15 mouse cellular contexts compared by ENCODE assay signal in genomic region chr5:142156868-142157852, GRCm38 (mm10).
DNase-seq lines count a peak whose midpoint lies in the region; ATAC-seq and TF ChIP-seq lines count a peak whose summit lies in the region.
"Had no signal": no experiment of that assay in that cellular context is flagged by ENCODE, and none has a peak within 500 bp of the region (broad histone marks: within the 10 kb centered on the region; RNA-seq: fewer than 3 reads in every experiment).

No protein-coding gene starts in this region.

- peaks cover 8% of the 10 kb centered on the region; the same call in 1 of the 2 replicates for H3K4me1 ChIP-seq in hindbrain, embryonic 13.5 days (replicated peaks)
- H3K4me1 ChIP-seq in hindbrain, embryonic 11.5 days (replicated peaks; ENCODE audit: control insufficient read depth, insufficient read depth, low read length), result no peaks in the 10 kb centered on the region
- no peaks in the 10 kb centered on the region for H3K4me1 ChIP-seq in midbrain, postnatal 0 days (ENCODE audit: insufficient read depth, low read length)
- H3K4me1 ChIP-seq in midbrain, embryonic 14.5 days (ENCODE audit: control insufficient read depth, insufficient read depth, low read length), result no peaks in the 10 kb centered on the region
- 0 out of 2 replicates have a peak, but pooled peaks cover 5% of the 10 kb centered on the region for H3K4me1 ChIP-seq in hindbrain, embryonic 14.5 days (replicated peaks; ENCODE audit: control insufficient read depth, insufficient read depth, low read length)
- H3K4me1 ChIP-seq: embryonic facial prominence, embryonic 12.5 days; heart, embryonic 12.5 days; intestine, embryonic 15.5 days had no signal

- peak overlapping the region; percentile 64; the same call in 1 of the 2 replicates for H3K27ac ChIP-seq in hindbrain, embryonic 13.5 days
- H3K27ac ChIP-seq in hindbrain, embryonic 11.5 days (ENCODE audit: low read depth, low read length), result no peak overlapping the region
- no peak overlapping the region for H3K27ac ChIP-seq in midbrain, postnatal 0 days (ENCODE audit: low read depth, low read length)
- no peak overlapping the region for H3K27ac ChIP-seq in midbrain, embryonic 14.5 days (replicated peaks; ENCODE audit: low read depth, low read length)
- peak overlapping the region; percentile 38; the same call in 1 of the 2 replicates for H3K27ac ChIP-seq in hindbrain, embryonic 14.5 days
- H3K27ac ChIP-seq: embryonic facial prominence, embryonic 12.5 days; intestine, embryonic 15.5 days had no signal

- ATAC-seq in hindbrain, embryonic 13.5 days (ENCODE audit: low FRiP score), result peak; percentile 46; the same call in 1 of the 2 replicates
- no peak for ATAC-seq in hindbrain, embryonic 11.5 days (ENCODE audit: low FRiP score)
- ATAC-seq in midbrain, postnatal 0 days (ENCODE audit: low FRiP score), result no peak
- no peak for ATAC-seq in midbrain, embryonic 14.5 days (ENCODE audit: low FRiP score, low TSS enrichment)
- no peak for ATAC-seq in hindbrain, embryonic 14.5 days (ENCODE audit: low FRiP score)
- ATAC-seq: intestine, embryonic 15.5 days had no signal

- H3K27me3 ChIP-seq in hindbrain, embryonic 13.5 days, result peaks cover 3% of the 10 kb centered on the region; the same call in 1 of the 2 replicates
- no peaks in the 10 kb centered on the region for H3K27me3 ChIP-seq in hindbrain, embryonic 11.5 days (ENCODE audit: control insufficient read depth, insufficient read depth, low read length)
- no peaks in the 10 kb centered on the region for H3K27me3 ChIP-seq in midbrain, postnatal 0 days (ENCODE audit: insufficient read depth, low read length)
- no peaks in the 10 kb centered on the region for H3K27me3 ChIP-seq in midbrain, embryonic 14.5 days (ENCODE audit: control insufficient read depth, insufficient read depth, low read length)
- no peaks in the 10 kb centered on the region for H3K27me3 ChIP-seq in hindbrain, embryonic 14.5 days (ENCODE audit: control insufficient read depth, insufficient read depth, low read length)
- H3K27me3 ChIP-seq: embryonic facial prominence, embryonic 12.5 days; heart, embryonic 12.5 days; intestine, embryonic 15.5 days had no signal

- no peak for TF ChIP-seq CTCF in midbrain, postnatal 0 days (IDR thresholded peaks at IDR 0.05)

- H3K4me2 ChIP-seq in hindbrain, embryonic 13.5 days, result no peak overlapping the region
- no peak overlapping the region for H3K4me2 ChIP-seq in hindbrain, embryonic 11.5 days (replicated peaks; ENCODE audit: low read depth, low read length)
- H3K4me2 ChIP-seq in midbrain, postnatal 0 days (ENCODE audit: low read depth, low read length, poor library complexity, severe bottlenecking), result no peak overlapping the region
- no peak overlapping the region for H3K4me2 ChIP-seq in midbrain, embryonic 14.5 days (ENCODE audit: low read length)
- no peak overlapping the region for H3K4me2 ChIP-seq in hindbrain, embryonic 14.5 days (replicated peaks)
- H3K4me2 ChIP-seq: embryonic facial prominence, embryonic 12.5 days; heart, embryonic 12.5 days; intestine, embryonic 15.5 days had no signal

- WGBS in hindbrain, embryonic 13.5 days, result 50% methylated on average over 17 of the region's 17 CpGs
- 80% methylated on average over 17 of the region's 17 CpGs for WGBS in hindbrain, embryonic 11.5 days
- WGBS in midbrain, postnatal 0 days, result 82% methylated on average over 17 of the region's 17 CpGs
- WGBS in midbrain, embryonic 14.5 days, result 82% methylated on average over 17 of the region's 17 CpGs
- WGBS in hindbrain, embryonic 14.5 days, result 48% methylated on average over 17 of the region's 17 CpGs

- no peaks in the 10 kb centered on the region for H3K36me3 ChIP-seq in hindbrain, embryonic 13.5 days
- H3K36me3 ChIP-seq in hindbrain, embryonic 11.5 days (ENCODE audit: control insufficient read depth, insufficient read depth, low read length), result no peaks in the 10 kb centered on the region
- 0 out of 2 replicates have a peak, but pooled peaks cover 3% of the 10 kb centered on the region for H3K36me3 ChIP-seq in midbrain, postnatal 0 days (ENCODE audit: insufficient read depth, low read length)
- H3K36me3 ChIP-seq in midbrain, embryonic 14.5 days (ENCODE audit: control insufficient read depth, insufficient read depth, low read length), result no peaks in the 10 kb centered on the region
- H3K36me3 ChIP-seq in hindbrain, embryonic 14.5 days (replicated peaks; ENCODE audit: control insufficient read depth, insufficient read depth), result no peaks in the 10 kb centered on the region
- H3K36me3 ChIP-seq: embryonic facial prominence, embryonic 12.5 days; intestine, embryonic 15.5 days had no signal

- H3K9me3 ChIP-seq in hindbrain, embryonic 13.5 days, result no peaks in the 10 kb centered on the region
- H3K9me3 ChIP-seq in hindbrain, embryonic 11.5 days (ENCODE audit: control insufficient read depth, low read length), result no peaks in the 10 kb centered on the region
- H3K9me3 ChIP-seq in midbrain, postnatal 0 days (ENCODE audit: low read length), result no peaks in the 10 kb centered on the region
- H3K9me3 ChIP-seq in midbrain, embryonic 14.5 days (ENCODE audit: control insufficient read depth, low read length), result 0 out of 2 replicates have a peak, but pooled peaks cover 3% of the 10 kb centered on the region
- no peaks in the 10 kb centered on the region for H3K9me3 ChIP-seq in hindbrain, embryonic 14.5 days (ENCODE audit: control insufficient read depth, low read length)
- H3K9me3 ChIP-seq: embryonic facial prominence, embryonic 12.5 days; intestine, embryonic 15.5 days had no signal

- DNase-seq in hindbrain, embryonic 11.5 days (ENCODE audit: low spot score), result no peak
- DNase-seq in midbrain, postnatal 0 days (ENCODE audit: low spot score), result peak; percentile 54
- DNase-seq in midbrain, embryonic 14.5 days, result no peak
- peak; percentile 60 for DNase-seq in hindbrain, embryonic 14.5 days (ENCODE audit: low spot score)
- peak; percentile 17 for DNase-seq in retina, postnatal 7 days (ENCODE audit: low read depth, low spot score)
- DNase-seq in embryo, embryonic 10.5 days (ENCODE audit: low spot score), result no peak
- no peak for DNase-seq in embryo, embryonic 10 days (ENCODE audit: low spot score)
- DNase-seq: layer of hippocampus, postnatal 36 days; lung, adult 2 months; lung, postnatal 36 days; right cerebral cortex, postnatal 14 days had no signal

- H3K9ac ChIP-seq in hindbrain, embryonic 13.5 days, result no peak overlapping the region
- H3K9ac ChIP-seq in hindbrain, embryonic 11.5 days (ENCODE audit: low read depth, low read length), result no peak overlapping the region
- H3K9ac ChIP-seq in midbrain, postnatal 0 days (replicated peaks; ENCODE audit: low read length, poor library complexity, severe bottlenecking), result no peak overlapping the region
- H3K9ac ChIP-seq in midbrain, embryonic 14.5 days (replicated peaks; ENCODE audit: low read length), result no peak overlapping the region
- no peak overlapping the region for H3K9ac ChIP-seq in hindbrain, embryonic 14.5 days
- H3K9ac ChIP-seq: embryonic facial prominence, embryonic 12.5 days; heart, embryonic 12.5 days; intestine, embryonic 15.5 days had no signal

- H3K4me3 ChIP-seq in hindbrain, embryonic 13.5 days, result no peak overlapping the region
- no peak overlapping the region for H3K4me3 ChIP-seq in hindbrain, embryonic 11.5 days (ENCODE audit: low read depth, low read length)
- no peak overlapping the region for H3K4me3 ChIP-seq in midbrain, postnatal 0 days (ENCODE audit: low read depth, low read length)
- H3K4me3 ChIP-seq in midbrain, embryonic 14.5 days (replicated peaks; ENCODE audit: low read depth, low read length), result no peak overlapping the region
- no peak overlapping the region for H3K4me3 ChIP-seq in hindbrain, embryonic 14.5 days (replicated peaks; ENCODE audit: low read length)
- H3K4me3 ChIP-seq: embryonic facial prominence, embryonic 12.5 days; heart, embryonic 12.5 days; intestine, embryonic 15.5 days had no signal

Comparison
In these comparisons a context has a peak if more than half of its experiments do, and no peak if none do; other contexts are left out.
1. H3K27ac ChIP-seq: peak in hindbrain, embryonic 13.5 days (single experiment) and hindbrain, embryonic 14.5 days (single experiment); none in hindbrain, embryonic 11.5 days (single experiment), midbrain, postnatal 0 days (single experiment) and midbrain, embryonic 14.5 days (single experiment).
2. DNase-seq: peak in midbrain, postnatal 0 days (single experiment), hindbrain, embryonic 14.5 days (single experiment) and retina, postnatal 7 days (single experiment); none in hindbrain, embryonic 11.5 days (single experiment), midbrain, embryonic 14.5 days (single experiment), embryo, embryonic 10.5 days (single experiment) and embryo, embryonic 10 days (single experiment).